Mouse (Mus musculus) heart, embryonic 10.5 days (tissue): ENCODE results near the gene Saa4. TPM values are rescaled to one million over a fixed set of nuclear protein-coding genes. Genes with fewer than 3 reads are reported as not detected.

Experiments used
- DNase-seq: peaks from one replicate; pipeline ENCODE4 v3.0.0-alpha.2; 2017; ENCODE audit warnings: low spot score
- H3K27ac ChIP-seq: fragments of 300-500 bp; sonication (generic); 2 replicates; pipeline ENCODE4 v1.5.1; 2016; ENCODE audit warnings: mild to moderate bottlenecking
- H3K27me3 ChIP-seq: fragments of 300-500 bp; sonication (generic); 2 replicates; pipeline ENCODE4 v1.6.1; 2016; ENCODE audit warnings: mild to moderate bottlenecking; ENCODE audit not compliant: poor library complexity, insufficient read depth, severe bottlenecking
- H3K36me3 ChIP-seq: fragments of 300-500 bp; sonication (generic); 2 replicates; pipeline ENCODE4 v1.6.1; 2016; ENCODE audit warnings: mild to moderate bottlenecking, moderate library complexity
- H3K4me1 ChIP-seq: fragments of 300-500 bp; sonication (generic); 2 replicates; pipeline ENCODE4 v1.6.1; 2016; ENCODE audit warnings: mild to moderate bottlenecking
- H3K4me3 ChIP-seq: fragments of 300-500 bp; sonication (generic); 2 replicates; pipeline ENCODE4 v1.5.1; 2016; ENCODE audit warnings: mild to moderate bottlenecking, moderate library complexity
- H3K9me3 ChIP-seq: fragments of 300-500 bp; sonication (generic); 2 replicates; pipeline ENCODE4 v1.6.1; 2016; ENCODE audit warnings: mild to moderate bottlenecking, moderate library complexity
- WGBS: fragments of 180-500 bp; shearing (Covaris S2); methylation state at CpG from one replicate; pipeline ENCODE4 v1.1.7; 2016; 5-methylcytosine and 5-hydroxymethylcytosine counted together
- polyA plus RNA-seq: library from polyadenylated mRNA; unstranded; fragments of >200 nt; fragmentation: Nextera tagmentation; extraction: Ambion mirVana; gene quantifications from 2 replicates; pipeline ENCODE4 v1.2.1, GENCODE M21; 2016

The Saa4 gene
- polyA plus RNA-seq, 1 experiment from 2014 or later = 0.14 TPM

DNA sequence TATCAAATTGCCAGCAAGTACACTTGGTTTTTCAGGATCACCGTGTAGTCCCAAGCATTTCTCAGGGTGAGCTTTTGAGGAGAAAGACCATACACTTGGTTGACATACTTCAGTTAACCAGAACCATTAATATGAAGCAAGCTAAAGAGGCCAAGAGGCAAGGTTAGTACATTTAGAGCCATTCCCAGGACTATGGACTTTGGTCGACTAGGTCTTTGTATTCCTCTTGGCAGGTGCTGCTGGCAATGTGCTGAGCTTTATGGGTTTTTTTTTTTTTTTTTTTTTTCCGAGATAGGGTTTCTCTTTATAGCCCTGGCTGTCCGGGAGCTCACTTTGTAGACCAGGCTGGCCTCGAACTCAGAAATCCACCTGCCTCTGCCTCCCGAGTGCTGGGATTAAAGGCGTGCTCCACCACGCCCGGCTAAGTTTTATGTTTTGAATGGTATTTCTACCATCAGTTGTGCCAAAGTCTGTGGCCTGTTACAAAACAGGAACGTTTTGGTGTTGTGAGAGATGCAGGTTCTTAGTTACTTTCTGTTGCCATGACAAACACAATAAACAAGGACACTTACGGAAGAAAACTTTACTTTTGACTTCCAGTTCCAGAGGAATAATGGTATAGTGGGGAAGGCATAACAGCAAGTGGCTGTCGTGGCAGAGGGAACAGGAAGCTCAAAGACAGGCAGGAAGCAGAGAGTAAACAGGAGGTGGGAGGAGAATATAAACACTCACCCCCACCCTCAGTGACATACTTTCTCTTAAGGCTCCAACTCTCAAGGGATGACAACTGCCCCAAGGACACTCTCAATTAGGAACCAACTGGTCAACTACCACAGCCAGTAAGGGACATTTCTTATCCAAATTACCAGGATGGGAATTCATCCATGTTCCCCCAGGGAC lies 6.4 kb upstream of the Saa4 start:
- H3K4me3 ChIP-seq = no peak overlapping the region
- no peak for DNase-seq
- 70% methylated on average over 12 of the region's 12 CpGs for WGBS

DNA sequence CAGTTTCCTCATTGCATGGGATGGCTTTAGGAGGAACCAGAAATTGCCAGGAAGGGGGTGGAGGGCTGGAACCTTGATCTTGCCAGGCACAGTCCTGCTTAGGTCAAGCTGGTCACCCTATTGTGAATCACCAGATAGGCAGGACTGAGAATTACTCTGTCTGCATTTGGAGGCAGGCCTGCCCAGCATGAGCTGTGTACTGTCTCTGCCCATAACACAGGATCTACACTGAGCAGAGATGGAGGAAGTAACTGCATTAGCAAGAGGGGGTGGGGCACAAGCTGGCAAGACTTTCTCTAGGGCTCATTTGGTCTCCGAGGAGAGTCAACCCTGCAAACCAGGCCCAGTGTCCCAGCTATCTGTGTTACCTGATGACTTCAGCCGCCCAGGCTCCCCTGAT lies 2.6 kb upstream of the Saa4 start:
- H3K9me3 ChIP-seq = no peaks in the 10 kb centered on the region
- no peak overlapping the region for H3K4me3 ChIP-seq
- no peaks in the 10 kb centered on the region; the same call in 1 of the 2 replicates for H3K27me3 ChIP-seq
- no peak for DNase-seq
- no peaks in the 10 kb centered on the region for H3K36me3 ChIP-seq
- no peak overlapping the region for H3K27ac ChIP-seq
- WGBS = 67% methylated on average over 2 of the region's 2 CpGs
- H3K4me1 ChIP-seq = 0 out of 2 replicates have a peak, but pooled peaks cover 4% of the 10 kb centered on the region

More for the DNA sequence above, 6.4 kb upstream of the Saa4 start:
- H3K36me3 ChIP-seq = no peaks in the 10 kb centered on the region
- no peak overlapping the region for H3K27ac ChIP-seq
- no peaks in the 10 kb centered on the region; the same call in 1 of the 2 replicates for H3K27me3 ChIP-seq
- H3K4me1 ChIP-seq = 0 out of 2 replicates have a peak, but pooled peaks cover 4% of the 10 kb centered on the region
- no peaks in the 10 kb centered on the region for H3K9me3 ChIP-seq

DNA sequence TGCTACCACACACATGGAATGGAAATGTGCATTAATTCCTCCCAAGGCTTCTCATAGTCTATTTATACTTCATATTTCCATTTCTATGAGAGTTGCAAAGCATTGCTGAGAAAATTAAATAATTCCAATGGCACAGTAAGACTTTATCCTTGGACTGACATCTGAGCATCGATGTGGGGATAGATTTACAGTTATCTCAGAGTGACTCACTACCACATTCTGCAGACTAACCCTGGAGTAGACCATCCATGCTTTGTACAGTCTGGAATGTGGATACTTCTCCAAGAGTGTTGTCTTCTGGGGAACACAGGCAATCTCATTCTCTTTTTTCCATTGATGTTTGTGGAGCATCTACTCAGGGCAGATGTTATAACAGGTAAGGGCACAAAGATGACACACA lies 4.8 kb downstream of the Saa4 start:
- Histone ChIP-seq H3K4me3 (no peak overlapping the region), H3K9me3 (no peaks in the 10 kb centered on the region), H3K36me3 (no peaks in the 10 kb centered on the region), H3K27me3 (0 out of 2 replicates have a peak, but pooled peaks cover 5% of the 10 kb centered on the region), H3K4me1 (peaks cover 4% of the 10 kb centered on the region; the same call in 1 of the 2 replicates), H3K27ac (no peak overlapping the region)
- WGBS = 77% methylated on average over 1 of the region's 1 CpGs
- no peak for DNase-seq

DNA sequence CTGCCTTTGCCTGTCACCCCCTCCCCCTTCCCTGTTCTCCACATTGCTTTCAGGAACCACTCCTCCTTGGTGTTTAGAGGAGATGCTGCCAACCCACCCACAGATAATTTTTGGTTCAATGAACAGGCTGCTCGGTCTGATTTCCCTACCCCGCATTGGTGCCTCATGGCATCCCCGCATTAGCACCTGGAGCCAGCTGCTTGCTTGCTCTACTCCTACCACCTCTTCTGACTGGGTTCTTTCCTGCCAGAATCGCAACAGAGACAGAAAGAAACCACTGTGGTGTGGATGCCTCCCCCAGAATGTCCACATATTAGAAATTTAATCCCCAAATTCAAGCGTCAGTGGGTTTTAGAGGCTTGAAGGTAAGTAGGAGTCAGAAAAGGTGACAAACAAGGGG lies 8.0 kb downstream of the Saa4 start:
- 75% methylated on average over 5 of the region's 5 CpGs for WGBS
- Histone ChIP-seq H3K36me3 (no peaks in the 10 kb centered on the region), H3K27me3 (0 out of 2 replicates have a peak, but pooled peaks cover 12% of the 10 kb centered on the region), H3K27ac (no peak overlapping the region), H3K4me3 (no peak overlapping the region), H3K9me3 (no peaks in the 10 kb centered on the region), H3K4me1 (peaks cover 4% of the 10 kb centered on the region; the same call in 1 of the 2 replicates)
- no peak for DNase-seq

DNA sequence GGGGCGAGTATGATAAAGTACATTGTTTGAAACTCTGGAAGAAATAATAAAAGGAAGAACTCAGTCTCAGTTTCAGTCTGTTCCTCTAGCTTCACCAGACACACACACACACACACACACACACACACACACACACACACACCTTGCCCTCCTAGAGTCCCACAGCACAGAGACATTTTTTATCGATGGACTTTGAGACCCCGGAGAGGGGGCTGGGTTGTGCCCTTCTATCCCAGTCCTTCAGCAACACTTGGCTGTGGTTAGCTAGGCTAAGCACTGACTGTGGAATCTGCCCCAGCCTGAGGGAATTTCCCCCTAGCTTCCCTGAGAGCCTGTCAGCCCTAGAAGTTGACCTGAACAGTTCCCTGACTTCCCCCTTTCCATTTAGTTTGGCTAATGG lies 8.6 kb downstream of the Saa4 start:
- Histone ChIP-seq H3K27ac (no peak overlapping the region), H3K4me3 (no peak overlapping the region), H3K9me3 (no peaks in the 10 kb centered on the region), H3K36me3 (no peaks in the 10 kb centered on the region), H3K27me3 (0 out of 2 replicates have a peak, but pooled peaks cover 12% of the 10 kb centered on the region), H3K4me1 (peaks cover 2% of the 10 kb centered on the region; the same call in 1 of the 2 replicates)
- no peak for DNase-seq
- 81% methylated on average over 3 of the region's 3 CpGs for WGBS

DNA sequence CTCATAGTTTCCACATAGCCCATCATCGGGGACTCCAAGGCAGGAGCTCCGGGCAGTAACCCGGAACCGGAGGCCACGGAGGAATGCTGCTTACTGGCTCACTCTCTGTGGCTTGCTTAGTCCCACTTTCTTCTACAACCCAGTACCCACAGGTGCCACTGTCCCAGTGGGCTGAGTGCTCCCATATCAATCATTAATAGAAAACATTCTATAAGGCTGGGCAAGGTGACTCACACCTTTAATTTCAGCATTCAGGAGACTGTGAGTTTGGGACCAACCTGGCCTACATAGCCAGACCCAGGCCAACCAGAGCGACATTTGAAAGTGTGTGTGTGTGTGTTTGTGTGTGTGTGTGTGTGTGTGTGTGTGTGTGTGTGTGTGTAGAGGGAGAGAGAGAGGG lies 9.0 kb downstream of the Saa4 start:
- Histone ChIP-seq H3K9me3 (no peaks in the 10 kb centered on the region), H3K4me1 (no peaks in the 10 kb centered on the region), H3K27ac (no peak overlapping the region), H3K4me3 (no peak overlapping the region), H3K36me3 (no peaks in the 10 kb centered on the region), H3K27me3 (0 out of 2 replicates have a peak, but pooled peaks cover 15% of the 10 kb centered on the region)
- WGBS = 88% methylated on average over 6 of the region's 6 CpGs
- DNase-seq = no peak

DNA sequence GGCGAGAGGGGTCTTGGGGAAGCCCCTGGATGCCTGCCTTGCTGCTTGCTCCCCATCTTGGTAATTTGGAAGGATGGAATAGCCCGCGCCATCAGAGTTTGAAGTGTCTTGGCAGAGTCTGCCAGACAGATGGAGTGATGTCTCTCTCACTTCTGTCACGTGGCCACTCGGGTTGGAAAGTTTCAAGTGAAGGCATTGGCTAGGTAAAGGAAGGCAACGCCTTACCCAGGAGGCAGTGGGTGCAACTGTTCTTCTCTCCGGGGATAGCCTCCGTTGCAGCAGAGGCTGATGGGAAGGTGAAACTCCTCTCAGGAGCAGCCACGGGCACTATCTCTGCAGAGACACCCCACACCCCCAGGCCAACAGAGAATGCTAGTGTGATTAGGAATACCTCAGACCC lies 11.9 kb downstream of the Saa4 start:
- Histone ChIP-seq H3K36me3 (no peaks in the 10 kb centered on the region), H3K27me3 (0 out of 2 replicates have a peak, but pooled peaks cover 20% of the 10 kb centered on the region), H3K4me3 (no peak overlapping the region), H3K4me1 (no peaks in the 10 kb centered on the region), H3K27ac (no peak overlapping the region), H3K9me3 (no peaks in the 10 kb centered on the region)
- no peak for DNase-seq
- 68% methylated on average over 9 of the region's 9 CpGs for WGBS

DNA sequence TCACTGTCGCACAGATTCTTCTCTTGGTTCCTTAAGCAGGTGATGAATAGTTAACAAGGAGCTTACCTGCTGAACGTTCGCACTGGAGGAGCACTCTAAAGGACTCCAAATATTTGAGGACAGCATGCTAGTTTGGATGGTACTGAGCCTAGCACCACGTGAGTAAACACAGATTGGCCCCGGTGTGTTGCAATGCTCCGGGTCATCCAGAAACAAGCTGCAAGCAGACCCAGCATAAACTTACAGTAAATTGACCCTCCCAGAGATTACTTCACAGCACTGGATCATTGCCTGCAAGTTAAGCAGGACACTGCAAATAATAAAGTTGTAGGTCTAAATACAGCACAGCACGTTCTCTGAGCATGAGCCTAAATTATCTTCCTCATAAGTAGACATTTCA lies 12.9 kb downstream of the Saa4 start:
- 76% methylated on average over 7 of the region's 7 CpGs for WGBS
- no peak for DNase-seq
- 0 out of 2 replicates have a peak, but pooled peaks cover 19% of the 10 kb centered on the region for H3K27me3 ChIP-seq
- no peaks in the 10 kb centered on the region for H3K36me3 ChIP-seq
- no peaks in the 10 kb centered on the region for H3K4me1 ChIP-seq
- H3K4me3 ChIP-seq = no peak overlapping the region
- H3K9me3 ChIP-seq = no peaks in the 10 kb centered on the region
- H3K27ac ChIP-seq = no peak overlapping the region

DNA sequence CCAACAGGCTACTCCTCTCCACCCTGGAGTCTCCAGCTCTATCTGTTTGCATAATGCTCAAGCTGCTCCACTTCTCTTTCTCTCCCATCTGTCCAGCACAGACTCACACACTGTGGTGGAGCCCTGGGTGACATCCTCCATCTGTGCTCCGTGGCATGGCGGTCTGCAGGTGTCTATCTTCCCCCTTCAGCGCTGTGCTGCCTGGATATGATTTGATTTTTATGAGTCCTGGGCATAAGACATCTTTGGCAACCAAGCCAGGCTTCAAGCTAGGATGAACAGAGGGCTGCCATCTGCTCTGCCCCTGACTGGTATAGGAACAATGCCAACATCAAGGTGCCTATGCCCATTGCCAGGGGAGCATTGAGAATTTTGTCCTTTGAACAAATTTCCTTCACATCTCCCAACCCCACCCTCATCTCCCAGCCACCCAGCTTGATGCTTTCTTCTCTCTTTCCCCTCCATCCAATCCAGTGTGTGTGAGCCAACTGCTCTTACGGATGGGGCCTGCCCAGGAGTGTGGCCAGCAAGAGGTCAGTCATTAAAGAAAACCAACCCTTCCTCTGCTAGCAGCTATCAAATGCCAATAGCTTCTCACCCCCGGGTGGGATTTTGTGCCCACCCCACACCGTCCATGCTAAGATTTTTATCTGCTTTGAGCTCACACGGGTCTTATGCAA lies 13.7 kb downstream of the Saa4 start:
- Histone ChIP-seq H3K36me3 (no peaks in the 10 kb centered on the region), H3K4me1 (no peaks in the 10 kb centered on the region), H3K9me3 (no peaks in the 10 kb centered on the region), H3K4me3 (no peak overlapping the region), H3K27me3 (0 out of 2 replicates have a peak, but pooled peaks cover 15% of the 10 kb centered on the region), H3K27ac (no peak overlapping the region)
- WGBS = 73% methylated on average over 7 of the region's 7 CpGs
- no peak for DNase-seq

DNA sequence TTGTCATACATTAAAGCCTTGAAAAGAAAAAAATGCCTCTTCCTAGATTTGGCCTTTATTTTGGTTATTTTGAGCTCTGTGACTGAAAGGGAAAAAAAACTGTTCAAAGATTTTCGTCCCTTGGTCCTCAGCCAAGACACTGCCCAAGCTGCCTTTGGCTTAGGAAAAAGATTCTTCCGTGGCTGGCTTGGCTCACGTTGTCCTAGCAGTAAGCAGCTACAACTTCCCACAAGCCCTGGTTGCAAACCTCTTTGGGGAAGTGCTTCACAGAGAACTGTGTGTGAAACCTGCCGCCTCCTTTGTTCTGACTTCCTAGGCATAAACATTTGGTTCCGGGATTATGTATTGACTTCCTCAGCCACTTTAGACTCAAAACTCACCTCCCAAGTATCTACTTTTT lies 15.5 kb downstream of the Saa4 start:
- Histone ChIP-seq H3K9me3 (no peaks in the 10 kb centered on the region), H3K4me3 (no peak overlapping the region), H3K27me3 (peaks cover 18% of the 10 kb centered on the region; the same call in 1 of the 2 replicates), H3K36me3 (no peaks in the 10 kb centered on the region), H3K27ac (no peak overlapping the region), H3K4me1 (no peaks in the 10 kb centered on the region)
- 45% methylated on average over 5 of the region's 5 CpGs for WGBS
- no peak for DNase-seq

DNA sequence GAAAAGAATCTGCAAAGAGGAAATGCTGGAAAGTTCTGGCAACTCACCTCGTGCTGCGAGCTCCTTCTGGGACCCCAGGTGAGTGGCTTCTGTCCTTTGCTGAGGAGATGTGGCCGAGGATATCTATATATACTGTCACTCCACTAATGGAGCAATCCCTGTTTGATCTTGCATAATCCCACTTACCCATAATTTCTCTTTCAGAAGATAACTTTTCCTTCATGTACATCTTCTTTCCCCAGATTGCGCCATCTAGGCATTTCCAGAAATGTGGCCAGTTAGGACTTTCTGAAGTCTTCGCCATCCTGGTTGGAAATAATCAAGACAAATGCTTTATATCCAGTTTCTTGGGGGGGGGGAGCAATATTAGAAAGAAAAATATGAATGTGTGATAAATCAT lies 16.8 kb downstream of the Saa4 start, which contains the start of gene Saa3:
TSS of gene Saa3 (minus strand) at position 101 of the 400 bp plus-strand sequence.
- no peak within 1 kb of the TSS for H3K27ac ChIP-seq
- H3K36me3 ChIP-seq = no peaks in the 10 kb centered on the region
- H3K9me3 ChIP-seq = no peaks in the 10 kb centered on the region
- DNase-seq = no peak
- WGBS = 81% methylated on average over 5 of the region's 5 CpGs
- H3K4me1 ChIP-seq = no peaks in the 10 kb centered on the region
- H3K27me3 ChIP-seq = peaks cover 15% of the 10 kb centered on the region; the same call in 1 of the 2 replicates
- H3K4me3 ChIP-seq = no peak within 1 kb of the TSS

DNA sequence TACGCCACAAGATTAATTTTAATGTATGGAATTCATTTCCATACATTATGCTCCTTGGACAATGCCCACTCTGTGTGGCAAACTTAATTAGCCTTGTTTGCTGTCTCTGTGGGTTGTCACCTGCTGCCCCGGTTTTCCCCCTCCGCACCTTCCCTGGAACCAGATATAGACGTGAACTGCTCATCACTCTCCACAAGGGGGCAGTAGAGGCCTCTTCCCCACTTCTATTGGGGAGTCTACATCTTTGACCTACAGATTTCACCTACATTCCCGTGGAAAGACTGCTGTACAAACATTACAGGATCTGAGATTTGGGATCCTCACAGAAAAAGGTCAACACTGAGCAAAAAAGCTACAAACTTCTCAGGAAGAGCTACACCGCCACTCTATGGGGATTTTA lies 17.9 kb downstream of the Saa4 start:
- peaks cover 3% of the 10 kb centered on the region; the same call in 1 of the 2 replicates for H3K4me1 ChIP-seq
- DNase-seq = no peak
- no peak overlapping the region for H3K4me3 ChIP-seq
- H3K9me3 ChIP-seq = no peaks in the 10 kb centered on the region
- H3K27me3 ChIP-seq = peaks cover 11% of the 10 kb centered on the region; the same call in 1 of the 2 replicates
- no peak overlapping the region for H3K27ac ChIP-seq
- H3K36me3 ChIP-seq = no peaks in the 10 kb centered on the region
- WGBS = 35% methylated on average over 6 of the region's 6 CpGs

DNA sequence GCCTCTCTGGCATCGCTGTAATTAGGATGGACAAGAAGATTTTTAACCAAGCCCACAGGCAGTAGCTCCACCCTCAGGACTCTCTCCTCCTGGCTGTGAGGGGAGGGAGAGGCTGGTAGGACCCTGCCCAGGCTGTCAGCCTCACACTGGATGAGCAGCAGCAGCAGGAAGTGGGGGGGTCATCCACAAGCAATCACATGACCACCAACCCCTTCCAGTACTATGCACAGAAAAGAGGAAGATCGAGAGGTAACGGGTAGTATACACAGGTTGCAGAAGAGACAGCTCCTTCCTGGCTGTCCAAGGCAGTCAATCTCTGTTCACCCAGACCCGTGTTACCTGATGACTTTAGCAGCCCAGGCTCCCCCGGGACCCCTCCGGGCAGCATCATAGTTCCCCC lies 20.2 kb downstream of the Saa4 start:
- Histone ChIP-seq H3K27ac (no peak overlapping the region), H3K4me3 (no peak overlapping the region), H3K4me1 (peaks cover 7% of the 10 kb centered on the region; the same call in 1 of the 2 replicates), H3K9me3 (no peaks in the 10 kb centered on the region), H3K36me3 (peaks cover 12% of the 10 kb centered on the region), H3K27me3 (peaks cover 3% of the 10 kb centered on the region; the same call in 1 of the 2 replicates)
- DNase-seq = no peak
- 70% methylated on average over 6 of the region's 6 CpGs for WGBS
